Mouse (Mus musculus) central nervous system, embryonic 14 days (tissue): ENCODE results near the gene Nid1. TPM values are rescaled to one million over a fixed set of nuclear protein-coding genes. Genes with fewer than 3 reads are reported as not detected.

Experiments used
- polyA plus RNA-seq: library from polyadenylated mRNA; depleted of rRNA; stranded (reverse); fragments of >200 nt; gene quantifications from 2 replicates; pipeline ENCODE4 v1.2.3, GENCODE M21; 2012; rRNA removed

Gene Nid1
- polyA plus RNA-seq = 47.5 and 77.2 TPM in 2 replicates

GRCm38 (mm10) chr13:13437460-13438015 lies at the start of gene Nid1:
TSS of gene Nid1 (plus strand) at chr13:13437551.

GRCm38 (mm10) chr13:13393228-13394095 lies 43.9 kb upstream of the Nid1 start, which contains the start of gene Gpr137b:
TSS of gene Gpr137b (minus strand) at chr13:13394014.

Other genes with a start within 250 kb of the Nid1 start
- gene Gpr137b, start 43.5 kb upstream of the Nid1 start, polyA plus RNA-seq = 24.4 and 29.7 TPM in 2 replicates
- gene Lyst, start 152.8 kb downstream of the Nid1 start, polyA plus RNA-seq = 5.4 and 5.8 TPM in 2 replicates